Mouse (Mus musculus) lung, adult 2 months (tissue): ENCODE data around the gene Stra6l.

Experiments
- CTCF ChIP-seq: fragments of 200-500 bp; IDR thresholded peaks from 2 replicates; pipeline ENCODE4 v1.5.1; 2011; ENCODE audit warnings: mild to moderate bottlenecking, low read length, control low read depth; ENCODE audit not compliant: insufficient read depth
- POLR2A ChIP-seq: fragments of 200-500 bp; IDR thresholded peaks from 2 replicates; pipeline ENCODE4 v1.6.1; 2011; ENCODE audit warnings: low read depth, mild to moderate bottlenecking, control low read depth, low read length, borderline replicate concordance; ENCODE audit errors: extremely low read depth

DNA sequence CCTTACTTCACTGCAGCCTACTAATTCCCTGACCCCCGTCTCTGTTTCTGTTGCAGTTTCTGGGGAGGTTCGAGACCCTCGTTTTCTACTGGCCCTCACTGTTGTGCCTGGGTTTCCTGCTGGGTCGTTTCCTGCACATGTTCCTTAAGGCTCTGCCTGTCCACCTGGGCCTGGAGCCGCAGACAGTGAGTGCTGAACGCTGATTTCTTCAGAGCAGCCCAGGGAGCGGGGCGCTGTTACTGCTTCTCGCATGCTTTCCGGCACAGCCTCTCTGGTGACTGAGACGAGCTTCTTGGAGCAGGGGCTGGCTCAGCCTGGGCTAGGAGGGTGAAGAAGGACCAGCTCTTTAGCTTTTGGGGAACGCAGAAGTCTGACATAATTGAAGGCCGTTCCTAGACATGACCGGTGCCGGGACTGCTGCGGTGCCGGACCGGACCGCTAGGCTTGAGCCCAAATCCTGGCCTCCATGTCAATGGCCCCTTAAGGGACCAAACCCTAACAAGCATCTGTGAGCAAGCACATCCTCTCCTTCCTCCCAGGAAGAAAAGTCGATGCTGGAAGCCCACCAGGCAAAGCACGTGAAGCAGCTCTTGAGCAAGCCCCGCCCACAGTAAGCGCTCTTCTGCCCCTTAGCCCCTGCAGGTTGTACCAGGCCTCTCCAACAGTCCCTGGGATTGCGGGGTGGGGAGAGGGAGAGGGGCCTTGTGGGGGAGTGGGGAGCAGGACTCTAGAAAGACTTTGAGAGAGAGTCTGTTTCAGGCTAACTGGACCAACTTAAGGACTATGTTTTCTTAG lies 20.8 kb downstream of the Stra6l start:
- TF ChIP-seq CTCF (no peak), POLR2A (no peak)
